Mouse (Mus musculus) testis, adult 2 months (tissue): ENCODE results near the gene Kitl.

ENCODE experiments used
- CTCF ChIP-seq: fragments of 200-500 bp; IDR thresholded peaks from 2 replicates; pipeline ENCODE4 v1.5.1; 2012; ENCODE audit warnings: low read depth, mild to moderate bottlenecking, inconsistent platforms, low read length, moderate library complexity; ENCODE audit not compliant: control insufficient read depth, insufficient read depth, insufficient replicate concordance
- POLR2A ChIP-seq: fragments of 200-500 bp; IDR thresholded peaks from 2 replicates; pipeline ENCODE4 v1.6.1; 2012; ENCODE audit warnings: low read depth, mild to moderate bottlenecking, inconsistent platforms, low read length, moderate library complexity; ENCODE audit not compliant: control insufficient read depth

DNA sequence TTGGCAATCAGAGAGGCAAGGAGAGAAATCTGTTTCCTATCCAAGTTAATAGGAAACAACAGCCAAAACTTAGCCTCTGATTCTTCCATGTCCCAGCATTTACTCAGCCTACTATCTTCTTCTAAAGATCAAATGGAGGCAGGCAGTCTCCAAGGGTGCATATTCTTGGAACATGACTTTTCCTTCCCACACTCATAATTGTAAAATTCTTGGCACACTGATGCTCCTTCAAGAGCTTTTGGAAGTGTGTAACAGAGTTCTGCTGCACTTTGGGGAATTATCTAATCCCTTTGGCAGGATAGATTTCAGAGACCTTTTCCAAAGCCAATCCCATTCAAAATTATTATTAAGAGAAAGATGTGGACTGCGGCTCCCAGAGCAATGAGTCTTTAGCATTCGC, 100.1 kb downstream of the Kitl start:
- TF ChIP-seq CTCF (no peak), POLR2A (no peak)
